Mouse (Mus musculus) ES-CJ7 (cell line): ENCODE measurements around the gene Stx16.

Experiments
- DNase-seq: peaks from one replicate; pipeline ENCODE4 v3.0.0; 2011; ENCODE audit warnings: low read depth, low spot score

The Stx16 gene

DNA sequence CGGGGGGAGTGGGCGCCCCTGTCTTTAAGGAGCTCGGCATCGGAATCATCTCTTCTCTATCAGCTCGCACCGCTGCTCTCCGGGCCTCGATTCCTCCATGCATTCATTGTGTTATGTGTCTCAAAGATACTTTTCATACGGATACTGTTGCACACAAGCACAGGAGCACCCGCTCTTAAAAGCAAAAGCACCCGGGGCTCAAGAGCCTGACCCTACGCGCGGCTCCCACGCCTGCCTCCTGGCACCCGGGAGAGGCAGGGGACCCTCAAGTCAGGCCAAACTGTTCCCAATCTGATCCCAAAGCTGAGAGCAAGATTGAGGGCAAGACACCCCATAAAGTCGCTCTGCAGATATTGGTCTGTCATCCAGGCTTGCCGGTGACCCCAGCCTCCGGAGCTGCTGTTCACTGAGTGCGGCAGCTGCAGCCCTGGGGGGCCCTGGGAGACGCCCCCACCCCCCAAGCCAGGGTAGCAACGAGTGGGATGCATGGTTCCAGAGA is 987 bp upstream of the Stx16 start:
- DNase-seq: no peak

DNA sequence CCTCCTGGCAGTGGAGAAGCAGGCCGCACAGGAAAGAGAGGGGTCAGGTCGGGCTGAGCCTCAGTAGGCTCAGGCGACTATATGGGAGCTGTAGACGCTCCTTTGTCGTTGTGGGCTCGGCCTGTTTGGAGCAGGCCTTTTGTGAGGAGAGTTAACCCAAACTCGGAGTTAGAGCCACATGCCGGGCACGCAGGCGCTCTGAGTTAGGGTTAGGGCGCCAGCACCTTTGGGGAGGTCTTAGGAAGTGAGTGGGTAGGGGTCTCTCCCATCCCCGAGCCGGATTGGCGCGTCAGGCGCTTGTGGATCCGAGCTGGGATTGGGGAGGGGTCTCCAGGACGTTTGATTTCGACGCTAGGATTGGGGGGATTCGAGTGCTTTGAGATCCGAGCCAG is 321 bp downstream of the Stx16 start:
- no peak for DNase-seq

DNA sequence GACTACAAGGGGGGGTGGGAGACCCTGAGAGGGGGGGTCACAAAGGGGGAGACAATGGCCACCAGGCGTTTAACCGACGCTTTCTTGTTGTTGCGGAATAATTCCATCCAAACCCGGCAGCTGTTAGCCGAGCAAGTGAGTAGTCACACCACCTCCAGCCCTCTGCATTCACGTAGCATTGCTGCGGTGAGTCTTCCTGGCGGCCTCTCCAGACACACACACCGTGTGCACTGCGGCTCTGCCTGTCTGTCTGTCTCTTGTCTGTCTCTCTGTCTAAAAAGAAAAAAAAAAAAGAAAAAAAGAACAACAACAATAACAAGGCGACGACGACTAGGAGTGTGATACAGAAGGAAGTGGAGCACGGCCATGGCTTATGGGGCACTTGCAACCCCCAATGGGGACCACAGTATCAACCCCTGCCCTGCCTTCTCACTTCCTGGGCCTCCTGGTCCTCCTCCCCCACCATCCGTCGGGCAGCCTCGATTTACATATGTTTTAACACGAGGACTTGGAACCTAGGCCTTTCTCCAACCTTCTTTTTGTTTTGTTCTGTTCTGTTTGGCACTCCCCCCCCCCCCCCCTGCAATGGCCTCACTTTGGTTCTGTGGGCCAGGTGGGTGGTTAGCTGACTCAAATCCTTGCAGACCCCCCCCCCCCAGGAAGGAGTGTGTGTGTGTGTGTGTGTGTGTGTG is 1.0 kb downstream of the Stx16 start:
- DNase-seq: peak; percentile 80

DNA sequence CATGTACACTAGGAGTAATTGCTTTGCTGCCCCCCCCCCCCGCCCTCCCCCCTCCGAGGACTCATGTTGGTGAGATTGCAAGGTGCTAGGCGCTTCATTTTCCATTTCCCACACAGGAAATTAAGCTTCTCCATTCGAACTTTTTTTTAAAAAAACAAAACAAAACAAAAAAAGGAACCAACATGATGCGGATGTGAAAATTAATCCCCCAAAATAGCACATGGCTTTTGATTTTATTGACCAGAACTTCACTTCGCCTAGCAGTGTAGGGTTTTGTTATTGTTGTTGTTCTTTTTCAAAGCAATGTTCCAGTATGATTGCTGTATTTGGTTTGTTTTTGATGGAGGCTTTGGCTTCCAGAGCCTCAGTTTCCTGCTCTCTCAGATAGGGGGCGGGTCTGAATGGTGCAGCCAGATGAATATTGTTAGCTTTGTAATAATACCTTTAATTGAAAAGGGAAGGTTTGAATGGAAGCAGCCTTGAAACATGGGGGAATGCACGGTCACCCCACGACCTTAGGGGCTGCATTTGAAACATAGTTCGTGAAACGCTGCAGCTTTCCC is 1.7 kb downstream of the Stx16 start:
- no peak for DNase-seq

DNA sequence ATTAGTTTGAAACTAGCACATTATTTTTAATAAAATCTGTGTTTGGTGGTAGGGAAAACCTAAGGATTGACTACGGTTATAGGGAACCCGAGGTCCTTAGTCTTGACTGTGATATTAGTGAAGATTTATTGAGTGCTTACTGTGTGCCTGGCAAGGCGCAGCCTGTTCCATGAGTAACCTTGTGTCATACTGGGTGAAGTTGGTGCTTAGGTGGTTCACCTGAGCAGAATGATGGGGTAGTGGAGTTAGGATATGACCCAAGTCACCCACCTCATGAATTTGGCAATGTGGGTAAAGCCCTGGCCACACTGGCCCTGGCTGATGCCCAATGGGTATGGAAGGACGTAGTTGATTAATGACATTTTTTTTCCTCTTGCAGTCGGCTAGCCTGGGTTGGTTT is 5.7 kb downstream of the Stx16 start:
- DNase-seq: no peak

DNA sequence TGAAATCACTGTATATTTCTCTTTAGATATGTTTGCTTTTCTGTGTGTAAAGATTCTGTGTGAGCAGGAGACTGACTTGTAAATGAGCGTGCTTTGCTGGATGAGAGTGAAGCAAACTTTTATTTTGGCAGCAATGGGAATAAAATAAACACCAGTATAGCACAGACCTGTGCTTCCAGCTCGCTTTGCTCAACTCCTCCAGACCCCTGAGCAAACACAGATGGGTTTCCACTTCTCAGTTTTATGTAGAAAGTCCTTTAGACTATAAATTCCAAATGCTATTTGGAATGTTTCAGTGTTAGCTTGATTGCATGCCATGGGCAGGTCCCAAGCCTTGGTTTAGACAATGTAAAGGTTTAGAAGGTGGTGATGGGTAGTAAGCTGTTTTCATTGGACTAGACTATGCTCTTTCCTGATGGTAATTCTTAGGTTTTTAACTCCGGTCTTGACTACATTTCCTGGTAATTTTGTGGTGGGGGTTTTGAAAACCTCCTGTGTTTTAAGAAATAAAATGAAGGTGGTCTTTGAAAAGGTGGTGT is 6.3 kb downstream of the Stx16 start:
- no peak for DNase-seq

DNA sequence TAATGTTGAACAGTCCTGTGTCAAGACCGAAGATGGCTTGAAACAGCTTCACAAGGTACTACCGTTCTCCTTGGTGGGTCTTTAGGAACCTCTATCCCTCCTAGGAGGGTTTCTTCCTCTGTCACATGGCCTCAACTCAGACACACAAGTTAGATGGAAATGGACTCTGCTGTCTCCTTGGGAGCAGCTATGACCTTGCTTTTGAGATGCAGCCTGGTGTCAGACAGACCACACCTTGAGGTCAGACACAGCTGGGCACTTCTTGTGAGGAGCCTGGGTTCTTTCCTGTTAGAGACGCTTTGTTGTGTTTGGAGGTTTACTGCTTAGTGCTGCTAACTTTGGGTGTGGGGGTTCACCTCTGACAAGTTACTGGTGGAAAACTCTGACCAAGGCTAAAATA is 19.0 kb downstream of the Stx16 start:
- peak; percentile 61 for DNase-seq

DNA sequence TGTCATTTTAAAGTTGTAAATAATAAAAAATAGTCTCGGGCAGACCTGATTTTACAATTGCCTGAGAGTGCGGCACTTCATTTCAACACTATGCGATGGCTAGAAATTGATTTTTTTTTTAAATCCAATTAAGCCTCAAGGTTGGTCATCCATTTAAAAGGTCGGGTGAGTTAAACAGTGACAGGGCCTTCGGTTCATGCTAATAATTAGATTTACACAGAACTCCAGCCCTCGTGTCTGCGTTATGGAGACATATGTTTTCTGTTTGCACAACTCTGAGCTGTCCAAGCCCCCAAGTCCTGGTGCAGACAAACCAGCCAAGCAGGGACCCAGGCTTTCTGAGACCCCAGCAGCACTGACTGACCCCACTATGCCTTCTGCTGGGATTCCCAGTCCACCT is 26.3 kb downstream of the Stx16 start:
- DNase-seq: no peak

DNA sequence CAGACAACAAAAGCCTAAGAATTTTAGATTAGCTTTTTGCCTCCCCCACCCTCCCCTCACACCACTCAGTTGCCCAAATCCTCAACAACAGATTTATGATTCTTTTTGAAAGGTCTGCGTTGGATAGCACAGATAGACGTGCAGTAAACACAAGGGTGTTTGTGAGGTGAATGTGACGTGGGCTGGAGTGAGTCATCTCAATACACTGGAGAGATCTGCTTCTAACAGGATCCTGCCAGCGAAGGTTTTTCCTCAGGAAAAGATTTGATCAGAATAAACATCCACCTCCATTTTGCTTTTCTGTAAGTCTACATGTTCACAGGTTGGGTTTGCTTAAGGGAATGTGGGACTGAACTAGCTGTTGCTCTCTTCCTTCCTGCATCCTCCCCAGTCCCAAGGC is 27.4 kb downstream of the Stx16 start:
- DNase-seq: no peak

DNA sequence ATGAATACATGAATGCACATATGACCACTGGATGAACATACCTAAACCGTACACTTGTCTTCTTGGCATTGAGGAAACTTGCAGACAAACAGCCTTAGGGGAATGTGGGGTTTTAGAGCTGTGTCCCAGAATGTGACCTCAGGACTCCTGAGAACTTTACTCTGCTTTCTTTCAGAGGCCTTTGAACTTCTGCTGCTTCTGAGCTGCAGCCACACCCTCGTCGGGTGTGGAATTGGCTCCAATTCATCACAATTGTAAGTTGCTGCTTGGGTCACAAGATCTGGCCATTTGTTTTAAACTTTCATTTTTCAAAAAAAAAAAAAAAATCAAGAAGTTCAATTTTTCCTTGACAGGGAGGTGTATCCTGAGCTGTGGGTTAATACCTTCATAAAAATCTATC is 31.3 kb downstream of the Stx16 start:
- no peak for DNase-seq

DNA sequence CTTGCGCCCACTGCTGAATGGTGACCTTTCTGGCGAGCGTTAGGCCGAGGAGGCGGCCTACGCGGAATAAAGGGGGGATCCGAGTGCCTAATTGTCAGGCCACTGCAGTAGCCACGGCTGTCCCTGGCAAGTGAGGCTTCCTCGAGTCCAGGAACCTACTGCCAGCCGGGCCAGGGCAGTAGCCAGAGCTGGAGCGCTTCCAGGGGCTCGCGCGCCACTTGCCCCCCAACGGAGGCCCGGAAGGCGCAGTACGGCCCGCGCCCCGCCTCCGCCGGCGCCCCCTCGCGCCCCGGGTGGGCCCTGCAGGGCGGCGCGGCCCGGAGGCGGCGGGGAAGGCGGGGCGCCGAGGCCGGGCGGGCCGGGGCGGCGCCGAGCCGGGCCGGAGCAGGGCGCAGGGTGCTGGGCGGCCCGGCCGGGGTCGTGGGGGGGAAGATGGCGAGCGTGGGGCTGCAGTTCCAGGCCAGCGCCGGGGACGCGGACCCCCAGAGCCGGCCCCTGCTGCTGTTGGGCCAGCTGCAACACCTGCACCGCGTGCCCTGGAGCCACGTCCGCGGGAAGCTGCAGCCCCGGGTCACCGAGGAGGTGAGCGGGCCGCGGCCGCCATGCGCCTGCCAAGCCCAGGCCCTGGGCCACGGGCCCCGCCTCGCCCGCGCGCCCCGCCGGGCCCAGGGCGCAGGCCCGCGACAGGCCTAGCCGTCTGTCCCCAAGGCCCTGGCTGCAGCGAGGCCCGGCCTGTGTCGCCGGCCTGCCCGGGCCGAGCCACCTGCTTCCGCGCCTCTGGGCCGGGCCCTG is 34.1 kb downstream of the Stx16 start, which contains the start of gene Npepl1:
Npepl1 (plus strand) TSS at position 359 of the 792 bp plus-strand sequence.
- no peak for DNase-seq

DNA sequence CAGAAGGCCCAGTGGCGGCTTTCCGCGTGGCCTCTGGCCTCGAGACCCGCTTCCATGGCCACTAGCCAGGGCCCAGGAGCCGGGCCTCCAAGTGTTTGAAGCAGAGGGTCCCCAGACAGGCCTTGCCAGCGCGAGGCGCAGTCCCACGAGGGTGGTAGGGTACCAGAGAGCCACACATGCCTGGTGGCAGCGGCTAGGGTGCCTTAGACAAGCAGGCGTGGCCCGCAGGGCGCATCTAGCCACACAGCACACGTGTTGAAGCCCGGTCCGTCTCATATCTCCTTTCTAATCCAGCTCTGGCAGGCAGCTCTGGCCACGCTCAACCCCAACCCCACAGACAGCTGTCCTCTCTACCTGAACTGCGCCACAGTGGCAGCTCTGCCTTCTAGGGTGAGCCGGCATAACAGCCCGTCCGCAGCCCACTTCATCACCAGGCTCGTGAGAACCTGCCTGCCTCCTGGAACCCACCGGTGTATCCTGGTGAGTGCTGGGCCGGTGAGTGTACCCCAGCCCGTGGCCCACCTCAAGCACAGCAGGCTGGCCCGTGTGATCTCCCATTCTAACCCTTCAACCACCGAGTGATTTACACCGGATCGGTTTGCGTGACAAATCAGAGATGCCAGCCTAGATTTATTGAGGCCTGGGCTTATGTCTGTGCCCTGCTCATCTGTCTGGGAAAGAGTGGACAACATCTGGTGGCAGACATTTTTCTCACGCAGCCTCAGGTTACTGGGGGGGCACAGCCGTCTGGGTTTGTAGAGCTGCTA is 34.9 kb downstream of the Stx16 start:
- DNase-seq: no peak

DNA sequence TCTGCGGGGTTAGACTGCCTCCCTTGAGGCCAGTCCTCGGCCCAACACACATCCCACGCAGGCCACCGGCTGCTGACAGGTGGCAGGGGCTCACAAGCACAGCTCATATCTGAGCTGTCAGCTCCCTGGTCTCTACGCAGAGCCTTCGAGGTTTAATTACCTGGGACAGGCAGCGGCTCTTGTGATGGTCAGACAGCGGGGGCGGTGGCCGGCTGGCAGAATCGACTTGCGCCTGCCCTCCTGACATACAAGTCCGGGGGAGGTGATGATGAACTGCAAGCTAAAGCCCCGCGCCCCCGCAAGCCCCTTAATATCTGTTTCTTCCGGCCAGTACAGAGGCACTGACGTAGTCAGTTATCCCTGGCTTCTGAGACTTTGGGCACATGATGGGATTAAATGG is 36.8 kb downstream of the Stx16 start:
- DNase-seq: no peak

DNA sequence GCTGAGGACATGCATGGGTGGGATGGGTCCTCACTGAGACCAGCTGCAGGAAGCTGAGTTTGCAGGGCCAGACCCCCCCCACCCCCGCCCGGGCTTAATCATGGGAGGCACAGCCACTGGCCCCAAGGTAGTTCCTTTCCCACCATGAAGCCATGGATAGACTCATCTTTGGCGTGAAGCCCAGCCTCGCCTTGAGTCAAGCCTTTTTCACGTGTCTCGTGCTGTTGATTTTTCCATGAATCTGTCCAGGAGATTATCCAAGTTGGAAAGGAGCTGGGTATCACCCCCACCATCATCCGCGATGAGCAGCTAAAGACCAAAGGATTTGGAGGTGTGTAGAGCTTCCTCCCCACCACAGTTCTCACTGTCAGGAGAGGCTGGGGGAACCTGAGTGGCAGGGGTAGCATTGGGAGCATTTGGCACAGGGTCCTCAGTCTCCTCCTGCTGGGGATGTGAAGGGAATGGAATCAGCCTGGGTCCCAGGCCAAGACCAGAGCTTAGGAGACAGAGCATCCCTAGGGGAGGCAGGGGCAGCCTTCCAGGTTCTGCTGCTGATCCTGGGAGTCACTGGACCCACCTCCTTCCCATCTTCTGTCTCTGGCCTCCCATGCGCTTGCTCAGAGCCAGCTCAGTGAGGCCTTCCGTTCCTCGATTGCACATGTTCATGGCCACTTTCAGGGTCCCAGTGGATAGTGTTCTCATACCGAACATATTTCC is 38.2 kb downstream of the Stx16 start:
- DNase-seq: no peak

DNA sequence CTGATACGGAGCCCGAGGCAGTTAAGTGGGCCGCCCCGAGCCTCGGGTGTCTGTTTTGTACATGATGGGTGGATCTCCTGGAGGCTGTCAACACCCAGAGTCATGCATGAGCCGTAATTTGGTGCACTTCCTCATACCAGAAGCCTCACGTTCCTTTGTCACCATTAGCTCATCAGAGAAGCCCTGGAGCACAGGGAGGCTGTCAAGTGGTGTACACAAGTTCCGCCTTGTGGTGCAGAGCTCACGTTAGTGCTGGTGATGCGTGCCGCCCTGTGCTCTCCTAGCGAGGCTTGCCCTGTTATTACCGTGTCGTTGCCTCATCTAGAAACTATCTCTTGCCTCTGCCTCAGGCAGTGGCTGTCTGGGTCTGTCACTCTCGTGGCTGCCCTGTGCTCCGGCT is 40.8 kb downstream of the Stx16 start:
- DNase-seq: peak; percentile 48

DNA sequence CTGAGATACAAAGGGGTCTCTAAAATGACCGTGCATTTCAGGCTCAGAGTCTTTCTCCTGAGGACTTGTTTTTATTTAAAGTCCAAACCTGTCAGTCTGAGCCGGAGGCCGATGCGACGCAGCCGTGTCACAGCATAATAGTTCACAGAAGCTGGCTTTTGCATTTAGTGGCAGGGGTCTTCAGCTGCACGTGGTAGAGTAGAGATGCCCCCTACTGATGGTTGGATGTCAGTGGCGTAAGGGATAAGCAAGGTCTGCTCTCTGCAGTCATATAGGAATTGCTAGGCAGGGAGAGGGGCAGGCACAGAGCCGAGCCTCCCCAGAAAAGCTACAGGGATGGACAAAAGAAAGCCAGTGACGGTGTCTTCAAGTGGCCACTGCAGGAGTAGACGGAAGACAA is 42.0 kb downstream of the Stx16 start:
- no peak for DNase-seq

DNA sequence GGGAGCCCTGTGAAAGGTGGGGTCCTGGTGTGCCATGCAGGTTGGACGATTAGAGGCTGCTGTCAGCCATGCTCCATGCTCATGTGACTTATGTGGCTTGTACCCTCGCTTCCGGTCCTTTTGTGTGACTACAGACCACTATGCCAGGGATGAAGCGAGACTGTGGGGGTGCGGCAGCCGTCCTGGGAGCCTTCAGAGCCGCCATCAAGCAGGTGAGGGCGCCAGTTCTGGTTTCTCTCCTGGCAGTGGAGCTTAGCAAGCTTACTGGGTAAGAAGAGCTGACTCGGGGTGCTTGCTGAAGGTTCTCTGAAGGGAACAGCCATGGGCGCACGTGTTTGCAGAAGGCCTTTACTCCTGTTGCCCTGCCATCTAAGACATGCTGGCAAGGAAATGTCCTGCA is 43.2 kb downstream of the Stx16 start:
- DNase-seq: no peak

DNA sequence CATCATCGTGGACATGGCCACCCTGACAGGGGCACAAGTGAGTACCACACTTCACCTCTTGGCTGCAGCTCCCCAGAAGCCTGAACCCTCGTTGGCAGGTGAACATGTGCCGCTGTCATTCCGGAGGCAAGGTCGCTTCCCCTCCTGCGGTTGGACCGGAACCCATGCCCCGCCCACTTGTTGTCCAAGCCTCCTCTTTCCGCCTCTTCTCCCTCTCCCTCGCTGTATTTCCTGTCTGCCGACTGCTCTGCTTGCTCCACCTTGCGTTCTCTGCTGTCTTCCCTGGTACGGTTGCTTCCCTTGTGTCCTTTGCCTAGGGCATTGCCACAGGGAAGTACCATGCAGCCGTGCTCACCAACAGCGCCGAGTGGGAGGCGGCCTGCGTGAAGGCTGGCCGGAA is 44.5 kb downstream of the Stx16 start:
- DNase-seq: peak; percentile 54

DNA sequence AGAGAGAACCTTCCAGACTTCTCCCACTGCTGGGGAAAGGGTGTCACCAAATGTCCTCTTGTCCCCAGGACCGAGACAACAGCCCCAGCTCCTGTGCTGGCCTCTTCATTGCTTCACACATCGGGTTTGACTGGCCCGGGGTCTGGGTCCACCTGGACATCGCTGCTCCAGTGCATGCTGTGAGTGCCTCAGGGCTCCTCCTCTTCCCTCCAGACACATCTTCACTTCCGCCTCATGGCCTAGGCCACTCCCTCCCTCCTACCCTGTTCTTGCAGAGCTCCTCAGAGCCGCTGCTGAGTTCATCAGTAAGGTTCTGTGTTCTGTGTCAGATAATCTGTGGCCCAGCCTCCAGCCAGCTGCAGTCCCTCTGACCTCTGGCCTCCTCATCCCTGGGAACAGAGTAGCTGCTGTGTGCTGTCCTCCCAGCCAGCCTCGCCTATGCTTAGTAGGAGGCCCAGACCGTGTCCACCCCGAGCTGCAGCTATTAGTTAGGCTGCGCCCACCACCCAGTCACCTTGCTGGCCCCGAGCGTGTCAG is 45.4 kb downstream of the Stx16 start:
- no peak for DNase-seq

DNA sequence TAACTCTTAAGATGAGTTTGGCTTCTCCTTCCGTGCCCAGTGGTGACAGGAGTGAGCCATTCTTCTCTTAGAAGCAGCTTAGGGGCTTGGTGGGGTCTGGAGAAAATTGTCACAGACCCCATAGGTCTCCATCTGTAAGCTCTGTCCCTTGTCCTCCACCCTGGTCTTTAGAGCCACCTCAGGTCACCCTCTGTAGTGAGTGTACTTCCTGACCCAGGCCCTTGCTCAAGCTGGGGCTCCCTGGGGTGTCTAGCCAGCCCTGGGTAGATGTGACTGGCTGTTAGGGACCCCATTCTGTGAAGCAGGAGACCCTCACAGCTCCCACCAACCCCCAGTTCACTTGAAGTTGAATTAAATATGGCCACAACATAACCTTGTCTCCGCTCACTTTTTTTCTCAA is 46.2 kb downstream of the Stx16 start:
- no peak for DNase-seq

DNA sequence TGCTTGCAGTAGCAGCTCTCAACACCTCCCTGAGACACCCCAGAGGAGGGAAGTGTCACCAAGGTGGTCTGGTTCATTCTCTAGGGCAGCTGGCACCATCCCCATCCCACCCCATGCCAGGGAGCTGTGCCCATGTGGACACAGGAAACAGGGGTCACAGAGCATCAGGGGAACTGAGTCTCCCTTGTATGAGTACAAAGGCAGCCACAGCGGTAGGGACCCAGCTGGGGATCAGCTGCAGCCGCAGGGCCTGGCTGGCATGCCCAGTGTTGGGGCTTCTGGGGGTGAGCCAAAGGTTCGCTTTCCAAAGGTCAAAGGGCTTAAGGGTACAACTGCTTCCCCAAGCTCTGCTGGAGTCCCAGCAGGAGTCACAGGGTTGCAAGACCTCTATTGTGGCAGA is 47.6 kb downstream of the Stx16 start:
- no peak for DNase-seq
